9 mouse cellular contexts compared by ENCODE assay signal in genomic region chr8:26687146-26687545, GRCm38 (mm10).
DNase-seq lines count a peak whose midpoint lies in the region; ATAC-seq and TF ChIP-seq lines count a peak whose summit lies in the region.
"Had no signal": no experiment of that assay in that cellular context is flagged by ENCODE, and none has a peak within 500 bp of the region (broad histone marks: within the 10 kb centered on the region; RNA-seq: fewer than 3 reads in every experiment).

No protein-coding gene starts in this region.

- in situ Hi-C loops in CH12.LX (cut with MboI; ENCODE audit: low pct_ligation_motif_present, low pct_unique_long_range_greater_than_20kb, low sequenced_read_pairs): no loop called here

- no peaks in the 10 kb centered on the region for H3K36me3 ChIP-seq in kidney, embryonic 15.5 days
- H3K36me3 ChIP-seq in CH12.LX (replicated peaks in 1 of 2; ENCODE audit: control insufficient read depth in 1 of 2, insufficient read depth in 1 of 2, low read length in 1 of 2): no peaks in the 10 kb centered on the region
- H3K36me3 ChIP-seq in forebrain, embryonic 11.5 days (ENCODE audit: control insufficient read depth, insufficient read depth, low read length): no peaks in the 10 kb centered on the region
- H3K36me3 ChIP-seq: liver, embryonic 13.5 days had no signal

- no peak overlapping the region for H3K9ac ChIP-seq in kidney, embryonic 15.5 days
- no peak overlapping the region for H3K9ac ChIP-seq in CH12.LX (ENCODE audit: insufficient read depth, low read depth)
- no peak overlapping the region for H3K9ac ChIP-seq in forebrain, embryonic 11.5 days (ENCODE audit: low read length)
- H3K9ac ChIP-seq: liver, embryonic 13.5 days had no signal

- peak; percentile 15 for DNase-seq in kidney, adult 18-20 months
- DNase-seq in CH12.LX (ENCODE audit: extremely low read depth): no peak
- DNase-seq in adrenal gland, postnatal 14 days: peak; percentile 71
- DNase-seq in forebrain, embryonic 11.5 days (ENCODE audit: low spot score): peak; percentile 58
- peak; percentile 11 for DNase-seq in lung, adult 2 months
- no peak for DNase-seq in spleen, adult 12 weeks (ENCODE audit: low spot score)
- DNase-seq in spleen, adult 18-20 months: no peak
- DNase-seq: liver, embryonic 13.5 days had no signal

- dilution Hi-C loops in CH12.LX (cut with MboI; ENCODE audit: extremely low pct_ligation_motif_present, extremely low pct_unique_long_range_greater_than_20kb, low sequenced_read_pairs): no loop called here

- TF ChIP-seq POLR2A in CH12.LX (IDR thresholded peaks at IDR 0.05; ENCODE audit: low read depth, low read length): no peak
- no peak for TF ChIP-seq POLR2A in lung, adult 2 months (IDR thresholded peaks at IDR 0.05; ENCODE audit: borderline replicate concordance, extremely low read depth, low read depth, low read length)

- ATAC-seq in kidney, embryonic 15.5 days (replicated peaks; ENCODE audit: low FRiP score): no peak
- no peak; the same call in 1 of the 2 replicates for ATAC-seq in forebrain, embryonic 11.5 days (replicated peaks; ENCODE audit: low FRiP score)

- TF ChIP-seq RAD21 in CH12.LX (IDR thresholded peaks at IDR 0.05; ENCODE audit: low read depth, low read length): peak; percentile 42

- no peak for TF ChIP-seq EP300 in CH12.LX (IDR thresholded peaks at IDR 0.05; ENCODE audit: low read length)

- peaks cover 27% of the 10 kb centered on the region for H3K4me1 ChIP-seq in kidney, embryonic 15.5 days
- no peaks in the 10 kb centered on the region; a peak in 1 of 4 replicates for H3K4me1 ChIP-seq in CH12.LX (ENCODE audit: control insufficient read depth in 1 of 2, insufficient read depth in 2 of 2)
- no peaks in the 10 kb centered on the region for H3K4me1 ChIP-seq in forebrain, embryonic 11.5 days (replicated peaks; ENCODE audit: control insufficient read depth, insufficient read depth, low read length)
- no peaks in the 10 kb centered on the region for H3K4me1 ChIP-seq in lung, adult 2 months (ENCODE audit: control insufficient read depth, insufficient read depth, low read length)
- H3K4me1 ChIP-seq: liver, embryonic 13.5 days had no signal

- peaks cover 50% of the 10 kb centered on the region for H3K27me3 ChIP-seq in kidney, embryonic 15.5 days
- no peaks in the 10 kb centered on the region for H3K27me3 ChIP-seq in CH12.LX (replicated peaks)
- H3K27me3 ChIP-seq in forebrain, embryonic 11.5 days (ENCODE audit: control insufficient read depth, insufficient read depth, low read length): no peaks in the 10 kb centered on the region
- H3K27me3 ChIP-seq: liver, embryonic 13.5 days had no signal

- no peak overlapping the region for H3K27ac ChIP-seq in kidney, embryonic 15.5 days
- H3K27ac ChIP-seq in CH12.LX (ENCODE audit: insufficient read depth, low read depth): no peak overlapping the region
- no peak overlapping the region for H3K27ac ChIP-seq in forebrain, embryonic 11.5 days (ENCODE audit: low read depth, low read length)
- H3K27ac ChIP-seq: liver, embryonic 13.5 days had no signal

- no peaks in the 10 kb centered on the region for H3K79me2 ChIP-seq in CH12.LX (replicated peaks; ENCODE audit: control insufficient read depth, extremely low read depth, insufficient read depth, poor library complexity, severe bottlenecking)

- H3K4me3 ChIP-seq in kidney, embryonic 15.5 days (replicated peaks): no peak overlapping the region
- H3K4me3 ChIP-seq in CH12.LX (replicated peaks in 1 of 3; ENCODE audit: low read depth in 2 of 3, low read length in 2 of 3, poor library complexity in 1 of 3): no peak overlapping the region
- no peak overlapping the region for H3K4me3 ChIP-seq in forebrain, embryonic 11.5 days (ENCODE audit: low read depth, low read length)
- H3K4me3 ChIP-seq in lung, adult 2 months (replicated peaks; ENCODE audit: extremely low read depth, low read depth, low read length): no peak overlapping the region
- H3K4me3 ChIP-seq: liver, embryonic 13.5 days had no signal

- peak in 1 of 2 experiments; percentile 54; a peak in 2 of 4 replicates for TF ChIP-seq CTCF in CH12.LX (conservative IDR thresholded peaks at IDR 0.05 in 1 of 2, IDR thresholded peaks at IDR 0.05 in 1 of 2; ENCODE audit: low read depth in 2 of 2, low read length in 2 of 2)
- 0 out of 2 replicates have a peak, but pooled peaks have one; percentile 7 for TF ChIP-seq CTCF in lung, adult 2 months (IDR thresholded peaks at IDR 0.05; ENCODE audit: insufficient read depth, low read length)

- H3K9me3 ChIP-seq in kidney, embryonic 15.5 days (replicated peaks): no peaks in the 10 kb centered on the region
- no peaks in the 10 kb centered on the region for H3K9me3 ChIP-seq in CH12.LX (replicated peaks; ENCODE audit: low read length)
- H3K9me3 ChIP-seq in forebrain, embryonic 11.5 days (ENCODE audit: control insufficient read depth, low read length): no peaks in the 10 kb centered on the region
- H3K9me3 ChIP-seq: liver, embryonic 13.5 days had no signal

- no peak overlapping the region for H3K4me2 ChIP-seq in kidney, embryonic 15.5 days
- no peak overlapping the region for H3K4me2 ChIP-seq in CH12.LX (ENCODE audit: insufficient read depth, low read depth, poor library complexity, severe bottlenecking)
- H3K4me2 ChIP-seq in forebrain, embryonic 11.5 days (ENCODE audit: low read depth, low read length, severe bottlenecking): no peak overlapping the region
- H3K4me2 ChIP-seq: liver, embryonic 13.5 days had no signal

TF ChIP-seq in CH12.LX, 34 proteins besides CTCF, POLR2A, EP300 and RAD21:
- TF ChIP-seq KAT2A (IDR thresholded peaks at IDR 0.05; ENCODE audit: insufficient replicate concordance, low read length) (no peak), JUND (conservative IDR thresholded peaks at IDR 0.05; ENCODE audit: low read depth, low read length) (no peak), MEF2A (IDR thresholded peaks at IDR 0.05; ENCODE audit: borderline replicate concordance, low read depth, low read length) (no peak), HCFC1 (IDR thresholded peaks at IDR 0.05; ENCODE audit: low read depth, low read length) (no peak), SIN3A (IDR thresholded peaks at IDR 0.05; ENCODE audit: low read length) (no peak), SMC3 (IDR thresholded peaks at IDR 0.05; ENCODE audit: low read depth, low read length) (peak; percentile 62), MAX (IDR thresholded peaks at IDR 0.05; ENCODE audit: low read length) (no peak)
TF ChIP-seq in CH12.LX: peak in this region for 1.

Comparison
In these comparisons a context has a peak if more than half of its experiments do, and no peak if none do; other contexts are left out.
1. DNase-seq: peak in kidney, adult 18-20 months (single experiment), adrenal gland, postnatal 14 days (single experiment), forebrain, embryonic 11.5 days (single experiment) and lung, adult 2 months (single experiment); none in CH12.LX (single experiment), spleen, adult 12 weeks (single experiment) and spleen, adult 18-20 months (0 of 2).